Mouse (Mus musculus) fat pad, adult 2 months (tissue): ENCODE data around the gene Hapln2.

Experiments used
- DNase-seq: peaks from one replicate; pipeline ENCODE4 v3.0.0-alpha.2; 2011; ENCODE audit warnings: low read depth, low spot score; ENCODE audit errors: extremely low read depth

Hapln2 gene

DNA sequence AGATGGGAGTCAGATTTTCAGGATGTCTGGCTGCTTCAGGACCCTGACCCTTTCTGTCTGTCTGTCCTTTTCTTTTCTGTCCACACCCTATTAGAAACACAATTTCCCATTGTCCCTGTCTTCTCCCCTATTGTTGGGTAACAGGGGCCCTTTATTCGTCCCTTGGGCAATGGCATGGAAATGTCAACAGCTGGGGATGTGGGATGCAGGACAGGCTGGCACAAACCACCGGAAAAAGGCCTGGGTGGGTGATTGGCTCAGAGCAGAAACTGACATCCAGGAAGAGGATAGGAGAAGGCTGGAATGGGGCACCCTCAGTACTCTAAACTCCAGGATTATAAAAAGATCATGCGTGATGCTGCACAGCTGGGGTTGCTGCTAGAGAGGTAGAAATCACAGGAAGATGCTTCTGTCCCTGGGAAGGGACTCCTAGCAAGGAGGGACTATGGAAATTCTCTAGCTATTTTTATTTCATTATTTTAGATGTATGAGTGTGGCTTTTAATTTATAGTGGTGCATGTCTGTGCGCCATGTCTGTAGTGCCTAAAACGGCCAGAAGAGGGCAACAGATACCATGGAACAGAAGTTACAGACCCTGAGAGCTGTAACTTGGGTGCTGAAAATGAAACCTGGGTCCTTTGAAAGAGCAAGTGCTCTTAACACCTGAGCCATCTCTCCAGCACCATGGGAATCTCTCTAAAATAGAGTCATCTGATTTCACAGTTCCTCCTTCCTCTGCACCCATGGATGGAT lies at the start of gene Hapln2:
Hapln2 (minus strand) TSS at position 150 of the 753 bp plus-strand sequence.
- DNase-seq = no peak

DNA sequence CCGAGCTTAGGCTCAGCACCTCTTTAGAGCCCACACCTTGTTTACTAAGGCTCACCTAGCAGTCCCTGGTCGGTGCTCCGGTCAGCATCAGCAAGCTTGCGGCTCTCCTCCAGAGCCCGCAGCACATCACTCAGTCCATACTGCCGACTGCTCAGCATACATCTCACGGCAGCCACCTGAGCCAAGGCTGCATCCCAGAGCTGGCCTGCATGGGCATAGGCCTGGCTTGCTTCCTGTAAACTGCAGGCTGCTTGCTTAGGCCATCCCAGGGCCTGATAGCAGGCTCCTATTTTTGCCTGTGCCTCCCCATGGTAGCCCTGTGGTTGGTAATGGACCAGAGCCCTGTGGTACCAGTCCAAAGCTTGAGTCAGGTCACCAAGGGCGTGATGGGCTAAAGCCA lies 47.4 kb upstream of the Hapln2 start:
- DNase-seq = no peak

DNA sequence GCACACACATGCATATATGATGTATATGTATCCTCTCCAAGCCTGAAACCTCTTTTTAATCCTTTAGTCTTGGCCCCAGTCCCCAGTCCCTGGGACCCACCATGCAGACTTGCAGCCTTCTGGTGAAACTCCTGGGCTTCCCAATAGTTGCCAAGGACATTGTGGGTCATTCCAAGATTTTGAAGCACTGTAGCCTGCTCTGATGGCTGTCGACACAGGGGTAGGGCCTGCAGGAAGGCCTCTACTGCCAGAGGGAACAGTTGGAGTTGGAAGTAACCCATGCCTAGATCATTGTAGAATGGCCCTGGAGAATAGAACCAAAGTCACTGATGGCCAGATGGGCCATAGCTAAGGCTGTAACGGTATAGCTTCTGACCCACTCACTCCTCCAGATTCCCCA lies 47.0 kb upstream of the Hapln2 start:
- no peak for DNase-seq

DNA sequence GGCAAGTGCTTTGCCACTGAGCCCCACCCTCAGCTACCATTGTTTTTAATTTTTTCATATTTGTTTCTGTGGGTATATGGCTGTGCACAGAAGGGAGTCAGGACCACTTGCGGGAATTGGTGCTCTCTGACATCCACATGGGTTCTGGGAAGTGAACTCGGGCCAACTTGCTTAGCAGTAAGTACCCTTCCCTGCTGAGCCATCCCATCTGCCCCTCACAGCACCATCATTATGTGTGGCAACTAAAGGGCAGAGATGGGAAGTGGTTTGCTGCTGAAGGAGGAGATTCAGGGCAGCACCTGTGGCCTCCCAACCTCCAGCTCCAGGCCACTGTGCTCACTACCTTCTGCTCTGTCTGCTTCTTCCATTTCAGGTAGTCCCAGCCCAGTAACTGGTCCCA lies 46.2 kb upstream of the Hapln2 start:
- no peak for DNase-seq

DNA sequence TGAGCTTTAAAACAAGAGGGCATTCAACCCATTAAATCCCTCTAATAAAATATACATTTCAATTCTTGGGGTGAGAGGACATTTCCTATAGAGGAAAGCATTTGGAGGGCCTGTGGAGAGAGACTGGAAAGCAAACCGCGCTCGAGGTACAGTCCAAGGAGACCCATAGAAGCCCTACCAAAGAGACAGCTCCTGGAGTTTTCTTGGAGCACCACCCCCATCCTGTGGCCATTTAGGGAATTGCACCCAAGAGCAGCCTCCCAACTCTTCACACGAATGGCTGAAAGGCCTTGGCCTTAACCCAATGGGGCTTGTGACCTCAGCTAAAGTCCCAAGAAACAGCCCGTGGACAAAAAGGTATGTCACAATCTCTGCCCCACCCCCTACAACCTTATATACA lies 44.4 kb upstream of the Hapln2 start:
- no peak for DNase-seq

DNA sequence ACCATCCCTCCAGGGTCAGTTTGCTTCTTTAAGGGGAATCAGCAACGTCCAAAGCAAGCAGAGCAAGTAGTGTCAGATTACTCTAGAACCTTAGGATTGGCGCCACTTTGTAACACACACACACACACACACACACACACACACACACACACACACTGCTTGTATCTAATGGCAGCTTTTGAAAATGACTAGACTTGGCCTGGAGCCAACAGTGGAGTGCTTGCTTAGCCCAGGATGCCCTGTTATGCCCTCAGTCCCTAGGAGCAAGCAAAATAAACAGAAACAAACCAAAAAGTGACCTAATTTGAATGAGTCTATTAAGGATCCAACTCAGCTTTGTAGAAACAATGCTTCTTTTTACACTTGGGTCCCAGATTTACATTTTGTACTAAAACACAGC lies 41.0 kb upstream of the Hapln2 start:
- no peak for DNase-seq

DNA sequence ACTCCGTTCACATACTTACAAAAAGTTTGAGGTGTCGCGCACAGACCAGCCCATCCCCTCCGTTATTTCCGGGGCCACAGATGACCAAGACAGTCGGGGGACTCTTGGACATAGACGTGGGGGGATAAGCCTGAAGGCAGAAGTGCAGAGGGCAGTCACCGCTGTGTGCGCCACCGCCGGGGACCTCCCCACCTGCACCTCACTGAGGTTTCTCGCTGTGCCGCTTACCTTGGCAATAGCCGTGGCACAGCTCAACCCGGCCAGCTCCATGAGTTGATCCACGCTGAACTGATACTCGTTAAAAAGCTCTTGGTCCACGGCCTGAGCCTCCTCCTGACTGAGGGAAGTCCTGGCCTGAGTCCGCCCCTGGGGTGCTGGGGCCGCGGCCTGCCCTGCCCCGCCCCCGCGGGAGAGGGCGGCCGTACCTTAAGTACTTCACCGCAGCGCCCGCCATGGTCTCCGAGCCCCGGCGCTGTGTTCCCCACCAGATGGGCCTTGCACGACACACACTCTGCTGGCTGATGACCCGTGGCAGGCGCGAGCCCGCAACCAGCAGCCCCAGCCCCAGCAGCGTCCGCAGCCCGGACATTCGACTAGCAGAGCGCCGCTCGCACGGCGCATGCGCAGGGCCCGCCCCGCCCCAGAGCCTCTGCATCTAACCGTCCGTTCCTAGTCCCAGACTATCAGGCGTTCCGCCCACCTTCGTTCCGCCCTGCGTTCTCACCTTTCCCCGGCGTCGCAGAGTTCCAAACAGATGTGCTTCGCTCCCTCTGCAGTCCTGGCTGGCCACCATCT lies 30.7 kb upstream of the Hapln2 start, which contains the start of gene Naxe:
Naxe (minus strand) TSS at position 594 of the 795 bp plus-strand sequence.
- DNase-seq = peak; percentile 51

DNA sequence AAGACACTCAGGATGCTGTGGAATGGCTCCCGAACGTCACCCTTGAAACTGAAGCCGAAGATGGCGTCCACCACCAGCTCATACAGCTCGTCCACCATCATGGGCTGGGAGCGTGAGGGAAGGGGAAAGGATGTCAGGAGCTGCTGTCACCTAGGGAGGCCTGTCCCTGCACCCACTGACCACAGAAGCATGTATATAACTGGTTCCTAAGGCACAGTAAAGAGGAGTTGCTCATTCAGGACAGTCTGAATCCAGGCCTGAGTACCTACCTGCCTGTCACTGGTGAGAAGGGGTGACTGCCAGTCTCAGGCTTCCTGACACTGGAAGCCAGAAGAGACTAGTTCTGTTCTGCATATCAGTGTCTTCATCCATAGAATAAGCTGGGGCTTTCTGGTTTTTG lies 29.6 kb upstream of the Hapln2 start:
- DNase-seq = no peak

DNA sequence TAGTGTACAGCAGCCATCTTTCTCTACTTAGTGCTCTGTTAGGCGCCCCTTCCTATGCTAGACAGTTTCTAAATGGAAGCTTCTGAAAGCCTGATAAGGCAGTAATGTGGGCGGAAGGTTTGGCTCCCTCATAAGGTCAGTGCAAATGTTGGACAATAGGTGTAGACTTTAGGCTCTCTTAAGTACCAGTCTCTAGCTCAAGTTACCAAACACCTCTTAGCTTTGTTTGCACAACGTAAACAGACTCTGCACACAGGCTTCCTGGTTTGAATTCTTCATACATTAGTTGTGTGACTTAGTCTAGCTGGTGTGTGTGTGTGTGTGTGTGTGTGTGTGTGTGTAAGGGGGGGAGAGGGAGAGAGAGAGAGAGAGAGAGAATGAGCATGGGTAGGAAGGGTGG lies 22.1 kb upstream of the Hapln2 start:
- DNase-seq = no peak

DNA sequence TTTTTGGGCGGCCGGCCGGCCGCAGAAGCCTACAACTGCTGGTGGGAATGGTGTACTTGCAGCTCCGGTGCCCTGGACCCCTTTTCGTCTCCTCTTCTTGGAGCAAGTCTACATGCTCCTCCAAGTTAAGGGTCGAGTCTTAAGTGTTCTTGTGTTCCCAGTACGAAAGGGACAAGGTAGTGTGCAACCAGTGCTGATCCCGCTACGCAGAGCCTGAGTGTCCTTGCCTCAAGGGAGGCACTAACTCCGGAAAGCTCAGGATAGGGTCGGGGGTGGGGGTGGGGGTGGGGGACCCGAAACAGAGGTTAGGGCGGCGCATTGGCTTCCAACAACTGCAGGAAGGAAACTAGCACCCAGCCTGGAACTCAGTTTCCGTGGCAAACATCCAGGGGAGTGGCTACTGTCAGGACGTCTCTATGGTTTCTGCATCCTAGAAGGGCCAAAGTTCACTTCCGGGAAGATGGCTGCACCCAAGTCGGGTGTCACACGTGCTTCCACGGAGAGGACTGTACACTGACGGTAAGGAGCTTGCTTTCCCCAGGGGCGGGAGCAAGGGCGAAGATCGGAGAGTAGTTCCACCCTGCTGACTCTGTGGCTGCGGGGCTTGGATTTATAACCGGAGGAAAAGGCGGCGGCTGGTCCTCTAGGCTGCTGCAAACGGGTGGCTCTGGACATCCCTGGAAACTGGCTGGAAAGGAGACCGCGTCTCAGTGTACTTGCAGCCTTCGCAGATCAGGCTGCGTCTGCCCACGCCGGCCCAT lies 15.5 kb upstream of the Hapln2 start, which contains the start of gene Gpatch4:
Gpatch4 (plus strand) TSS at position 448 of the 761 bp plus-strand sequence.
- peak; percentile 62 for DNase-seq

DNA sequence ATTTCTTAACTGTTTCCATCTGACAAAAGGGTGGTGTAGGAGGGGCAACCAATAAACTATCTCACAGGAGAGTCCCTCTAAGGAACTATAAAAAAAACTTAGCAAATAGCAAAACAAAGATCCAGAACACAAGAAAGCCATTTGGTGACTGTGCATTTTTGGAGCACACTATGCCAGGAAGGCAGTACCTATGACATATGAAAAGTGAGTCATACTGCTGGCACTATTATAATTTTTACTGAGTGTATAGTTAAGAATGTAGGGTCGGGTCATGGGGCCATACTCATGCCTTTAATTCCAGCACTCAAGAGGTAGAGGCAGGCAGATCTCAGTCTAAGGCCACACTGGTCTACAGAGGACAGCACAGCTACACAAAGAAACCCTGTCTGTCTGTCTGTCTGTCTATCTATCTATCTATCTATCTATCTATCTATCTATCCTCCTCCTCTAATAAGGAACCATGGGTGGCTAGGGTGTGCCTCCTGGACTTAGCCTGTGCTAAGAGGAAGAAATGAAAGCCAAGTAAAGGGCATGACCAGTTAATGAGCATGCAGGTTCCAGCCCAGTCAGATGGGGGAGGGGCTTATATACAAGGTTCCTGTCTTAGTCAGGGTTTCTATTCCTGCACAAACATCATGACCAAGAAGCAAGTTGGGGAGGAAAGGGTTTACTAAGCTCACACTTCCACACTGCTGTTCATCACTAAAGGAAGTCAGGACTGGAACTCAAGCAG lies 8.3 kb upstream of the Hapln2 start:
- no peak for DNase-seq

DNA sequence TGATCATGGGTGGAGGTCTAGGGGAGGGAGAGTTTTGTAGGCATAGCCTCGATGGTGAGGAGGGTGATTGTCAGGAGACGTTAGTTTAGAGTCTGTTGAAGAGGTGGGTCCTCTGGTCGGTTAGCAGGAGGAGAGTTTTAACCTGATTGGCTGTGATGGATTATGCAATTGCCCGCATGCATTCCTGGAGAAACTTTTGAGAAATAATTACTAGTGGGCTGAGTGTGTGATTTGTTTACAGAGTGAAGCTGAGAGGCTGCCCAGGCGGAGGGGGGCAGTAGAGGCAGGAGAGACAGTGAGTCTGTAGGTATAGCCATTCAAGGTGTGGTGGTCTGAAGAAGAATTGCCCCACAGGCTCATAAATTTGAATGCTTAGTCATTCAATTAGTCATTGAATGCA lies 6.1 kb upstream of the Hapln2 start:
- DNase-seq = no peak

DNA sequence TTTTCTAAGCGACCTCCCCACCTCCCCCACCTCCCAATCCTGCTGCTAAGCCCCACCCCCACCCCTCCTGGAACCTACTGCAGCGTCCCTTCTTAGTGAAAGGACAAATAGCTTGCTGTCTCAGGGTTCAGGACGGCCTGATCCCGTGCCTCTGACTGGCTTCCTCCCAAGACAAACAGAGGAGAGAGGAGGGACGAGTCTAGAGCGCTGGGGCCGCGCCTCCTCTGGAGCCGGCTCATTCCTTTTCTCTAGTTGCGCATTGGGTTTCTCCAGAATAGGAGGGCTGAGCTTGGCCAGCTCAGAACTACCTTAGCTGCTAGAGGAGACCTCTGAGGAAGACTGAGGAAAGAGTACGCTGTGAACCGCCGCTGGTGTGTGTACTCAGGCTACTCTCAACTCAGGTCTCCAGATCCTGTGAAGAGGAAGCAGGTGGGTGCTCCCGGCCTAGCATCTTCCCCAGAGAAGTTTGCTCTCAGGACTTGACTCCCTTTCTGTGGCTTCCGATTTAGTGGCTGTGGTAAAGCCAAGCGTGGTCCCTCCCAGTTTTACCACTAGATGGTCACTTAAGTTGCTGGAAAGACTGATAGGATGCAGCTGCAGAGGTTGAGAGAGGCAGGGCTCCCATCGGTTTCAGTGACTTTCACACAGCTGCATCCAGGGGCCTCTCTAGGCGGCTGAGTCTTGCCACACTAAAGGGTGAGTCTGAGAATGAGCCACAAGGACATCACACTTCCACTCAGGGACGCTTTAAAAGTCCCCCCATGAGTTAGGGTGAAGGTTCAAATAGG lies 3.4 kb upstream of the Hapln2 start:
- no peak for DNase-seq

DNA sequence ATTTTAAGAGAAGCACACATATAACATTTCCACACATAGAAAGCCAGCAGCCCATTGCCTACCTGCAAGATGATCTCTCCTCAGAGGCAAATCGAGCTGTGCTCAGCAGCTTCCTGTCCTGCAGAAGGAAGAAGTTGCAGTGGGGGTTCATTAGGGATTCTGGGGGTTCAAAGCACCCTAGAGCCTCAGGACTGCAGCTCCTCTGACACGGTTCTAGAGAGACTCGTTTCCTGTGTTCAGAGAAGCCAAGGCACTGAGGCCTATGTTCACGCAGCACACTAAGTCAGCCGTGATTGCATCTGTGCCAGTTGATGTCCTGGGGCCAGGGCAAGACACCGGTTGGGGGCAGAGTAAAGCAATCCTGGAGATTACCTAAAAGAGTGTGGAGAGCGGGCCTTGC lies 560 bp downstream of the Hapln2 start:
- no peak for DNase-seq

DNA sequence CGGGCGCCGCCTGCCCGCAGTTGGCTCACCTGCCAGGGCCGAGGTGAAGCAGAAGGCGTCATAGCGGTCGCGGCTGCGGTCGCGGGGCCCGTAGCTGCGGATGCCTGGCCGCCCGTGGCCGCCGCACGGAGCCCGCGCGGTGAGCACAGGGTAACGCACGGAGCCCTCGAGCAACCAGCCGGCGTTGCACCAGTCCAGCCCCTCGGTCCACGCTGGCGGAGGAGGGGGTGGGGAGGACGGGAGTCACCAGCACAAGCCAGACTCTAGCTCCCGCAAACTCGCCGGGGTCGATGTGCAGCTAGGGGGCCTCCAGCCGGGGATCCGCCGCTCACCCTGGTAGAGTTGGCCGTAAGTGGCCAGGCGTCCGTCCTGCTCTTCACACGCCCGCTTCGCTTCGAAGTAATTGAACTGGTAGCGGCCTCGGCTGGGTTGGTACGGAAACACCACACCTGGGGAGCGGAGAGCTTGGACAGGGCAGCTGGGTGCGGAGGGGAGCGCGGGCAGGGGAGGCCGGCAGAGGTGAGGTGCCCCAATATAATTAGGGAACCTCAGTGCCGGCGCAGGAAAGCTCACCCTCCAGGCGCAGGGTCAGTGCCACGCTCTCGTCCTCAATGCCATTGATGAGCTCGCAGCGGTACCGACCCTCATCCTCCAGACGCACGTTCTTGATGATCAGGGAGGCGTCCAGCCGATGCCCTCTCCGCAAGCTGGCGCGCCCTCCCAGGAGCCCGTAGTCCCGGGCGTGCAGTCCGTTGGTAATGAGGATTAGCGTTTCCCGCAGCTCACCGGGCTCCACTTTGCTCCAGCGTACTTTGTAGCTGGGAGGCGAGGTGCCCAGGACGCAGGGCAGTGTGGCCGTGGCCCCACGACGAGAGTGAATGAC lies 4.0 kb downstream of the Hapln2 start:
- DNase-seq = no peak

DNA sequence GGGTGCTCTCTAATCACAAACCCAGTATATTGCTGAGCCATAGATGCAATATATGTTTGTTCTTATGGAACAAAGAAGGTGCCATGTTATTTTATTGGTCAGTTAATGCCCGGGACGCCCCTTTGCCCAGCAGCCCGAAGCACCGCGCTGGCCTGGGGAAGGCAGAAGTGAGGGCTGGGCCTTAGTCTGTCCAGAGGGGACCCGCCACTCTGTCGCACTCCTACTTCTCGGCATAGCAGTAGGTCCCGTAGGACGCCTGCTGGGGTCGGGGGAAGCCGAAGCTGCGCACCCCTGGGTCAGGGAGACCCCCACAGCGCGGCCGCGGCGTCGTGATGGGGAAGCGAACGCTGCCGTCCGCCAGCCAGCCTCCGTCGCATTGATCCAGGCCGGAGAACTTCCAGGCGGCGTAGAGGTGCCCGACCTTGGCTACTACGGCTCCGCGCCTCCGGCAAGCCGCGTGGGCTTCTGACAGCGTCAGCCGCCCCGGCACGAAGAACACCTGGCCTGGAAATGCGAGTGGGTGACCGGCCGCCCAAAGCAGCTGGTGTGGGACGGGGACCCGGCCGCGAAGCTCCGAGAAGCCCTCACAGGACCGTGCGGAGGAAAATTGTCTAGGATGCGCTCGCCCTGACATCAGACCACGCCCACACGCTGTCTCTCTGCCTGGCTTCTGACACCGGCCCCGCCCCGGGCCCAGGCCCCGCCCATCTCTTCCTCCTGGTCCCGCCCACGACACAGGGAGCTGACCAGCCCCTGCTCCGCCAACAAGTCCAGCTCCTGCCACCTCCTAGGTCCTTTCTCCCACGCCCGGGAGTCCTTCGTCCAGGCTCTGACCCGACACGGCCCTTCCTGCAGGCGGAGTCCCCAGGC lies 4.8 kb downstream of the Hapln2 start:
- peak; percentile 5 for DNase-seq

DNA sequence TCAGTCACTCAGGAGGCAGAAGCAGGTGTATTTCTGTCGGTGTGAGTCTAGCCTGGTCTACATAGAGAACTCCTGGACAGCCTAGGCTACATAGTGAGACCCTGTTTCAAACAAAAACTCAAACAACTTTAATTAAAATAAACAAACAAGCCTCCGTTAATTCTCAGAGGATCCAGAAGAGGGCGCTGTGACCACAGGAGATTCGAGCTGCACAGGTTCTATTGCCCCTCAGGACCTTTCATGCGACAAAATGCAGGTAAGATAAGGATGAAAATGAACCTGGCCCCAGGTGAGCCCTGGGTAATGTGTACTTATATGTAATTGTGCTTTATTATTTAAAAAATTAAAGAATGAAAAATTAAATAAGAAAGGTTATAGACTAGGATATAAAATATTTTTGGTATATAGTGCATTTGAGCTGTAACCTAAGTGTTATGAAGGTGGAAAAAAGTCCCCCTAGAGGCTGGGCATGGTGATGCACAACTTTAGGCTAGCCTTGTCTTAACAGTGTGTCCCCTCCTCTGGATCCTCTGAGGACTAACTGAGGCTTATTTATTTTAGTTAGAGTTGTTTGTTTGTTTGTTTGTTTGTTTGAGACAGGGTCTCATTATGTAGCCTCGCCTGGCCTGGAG lies 16.6 kb downstream of the Hapln2 start:
- DNase-seq = no peak
